Comparison of ENCODE assay signal across 8 mouse cellular contexts in the genomic region with DNA sequence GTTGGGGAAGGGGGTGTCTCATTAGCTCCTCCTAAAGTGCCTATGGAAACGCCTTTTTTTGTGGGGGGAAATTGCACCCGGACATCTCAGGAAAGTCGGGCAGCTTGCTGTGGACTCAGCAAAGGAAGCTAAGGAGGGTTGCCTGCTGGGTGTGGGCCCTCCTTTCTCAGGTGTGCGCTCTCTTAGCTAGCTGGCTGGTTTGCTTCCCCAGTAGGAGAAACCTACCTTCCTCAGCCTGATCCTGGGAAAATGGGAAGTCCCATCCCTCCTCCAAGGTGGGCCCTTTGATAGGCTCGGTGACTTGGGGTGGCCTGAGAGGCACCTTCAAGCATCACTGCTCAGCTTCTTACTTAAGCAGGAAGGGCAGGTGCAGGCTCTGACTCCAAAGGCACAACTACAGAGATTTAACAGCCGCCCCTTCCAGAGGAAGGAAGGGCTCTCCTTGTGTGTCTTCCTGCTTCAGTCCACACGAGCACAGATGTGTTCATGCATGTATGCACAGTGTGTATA. TPM values are rescaled to one million over a fixed set of nuclear protein-coding genes. Genes with fewer than 3 reads are reported as not detected.
DNase-seq lines count a peak whose midpoint lies in the region; ATAC-seq and TF ChIP-seq lines count a peak whose summit lies in the region.

No protein-coding gene starts in this region.

- no peak for TF ChIP-seq POLR2A in brain, embryonic 14.5 days (IDR thresholded peaks at IDR 0.05; ENCODE audit: borderline replicate concordance, extremely low read depth, insufficient read depth, insufficient read length, poor library complexity, severe bottlenecking)

- no peaks in the 10 kb centered on the region for H3K36me3 ChIP-seq in intestine, embryonic 15.5 days
- H3K36me3 ChIP-seq in midbrain, embryonic 11.5 days (ENCODE audit: control insufficient read depth, insufficient read depth, low read length) = no peaks in the 10 kb centered on the region

- no peak for DNase-seq in gastrocnemius, adult 2 months
- no peak for DNase-seq in gastrocnemius, adult 8-10 months (ENCODE audit: low spot score in 2 of 2)
- peak; percentile 41 for DNase-seq in brain, embryonic 14.5 days (ENCODE audit: low read depth)
- DNase-seq in midbrain, embryonic 11.5 days (ENCODE audit: low spot score, missing footprints) = peak; percentile 91
- no peak for DNase-seq in spleen, postnatal 36 days (ENCODE audit: low spot score in 2 of 2)
- DNase-seq in gastrocnemius, postnatal 4 days (ENCODE audit: low spot score in 2 of 2) = no peak
- no peak for DNase-seq in layer of hippocampus, postnatal 14 days (ENCODE audit: low spot score in 2 of 2)

- 7% methylated on average over 7 of the region's 7 CpGs for WGBS in intestine, embryonic 15.5 days
- WGBS in midbrain, embryonic 11.5 days = 8% methylated on average over 7 of the region's 7 CpGs

- no peaks in the 10 kb centered on the region for H3K9me3 ChIP-seq in intestine, embryonic 15.5 days
- no peaks in the 10 kb centered on the region for H3K9me3 ChIP-seq in midbrain, embryonic 11.5 days (ENCODE audit: control insufficient read depth, low read length)

- peak overlapping the region; percentile 74 for H3K4me3 ChIP-seq in gastrocnemius, adult 2 months
- H3K4me3 ChIP-seq in intestine, embryonic 15.5 days (replicated peaks) = peak overlapping the region; percentile 78
- peak overlapping the region; percentile 63 for H3K4me3 ChIP-seq in midbrain, embryonic 11.5 days (ENCODE audit: low read depth, low read length)

- peak overlapping the region; percentile 70 for H3K27ac ChIP-seq in gastrocnemius, adult 2 months
- H3K27ac ChIP-seq in intestine, embryonic 15.5 days = peak overlapping the region; percentile 66; the same call in 1 of the 2 replicates
- no peak overlapping the region for H3K27ac ChIP-seq in midbrain, embryonic 11.5 days (ENCODE audit: low read depth, low read length)

- 0 out of 2 replicates have a peak, but pooled peaks have one; percentile 1 for ATAC-seq in intestine, embryonic 15.5 days
- no peak for ATAC-seq in midbrain, embryonic 11.5 days (ENCODE audit: low FRiP score)

- H3K4me1 ChIP-seq in intestine, embryonic 15.5 days (replicated peaks) = peaks cover 71% of the 10 kb centered on the region
- peaks cover 27% of the 10 kb centered on the region for H3K4me1 ChIP-seq in midbrain, embryonic 11.5 days (ENCODE audit: control insufficient read depth, insufficient read depth, low read length)

- intact Hi-C loops in gastrocnemius, adult 2 months (cut with DNase I) = no loop called here

- no peak for TF ChIP-seq CTCF in gastrocnemius, adult 2 months (IDR thresholded peaks at IDR 0.05)
- TF ChIP-seq CTCF in brain, embryonic 14.5 days (IDR thresholded peaks at IDR 0.05; ENCODE audit: borderline replicate concordance, extremely low read depth, insufficient read depth, insufficient read length) = no peak

- no peaks in the 10 kb centered on the region for H3K27me3 ChIP-seq in intestine, embryonic 15.5 days (replicated peaks)
- peaks cover 2% of the 10 kb centered on the region; the same call in 1 of the 2 replicates for H3K27me3 ChIP-seq in midbrain, embryonic 11.5 days (ENCODE audit: control insufficient read depth, insufficient read depth, low read length)

- peak overlapping the region; percentile 73 for H3K9ac ChIP-seq in intestine, embryonic 15.5 days
- peak overlapping the region; percentile 79 for H3K9ac ChIP-seq in midbrain, embryonic 11.5 days (ENCODE audit: low read length)

- H3K4me2 ChIP-seq in intestine, embryonic 15.5 days (replicated peaks) = peak overlapping the region; percentile 88
- H3K4me2 ChIP-seq in midbrain, embryonic 11.5 days = peak overlapping the region; percentile 95

RNA-seq across cellular contexts. Expression of a gene that starts 0.8 kb away (rescaled TPM):
- total RNA-seq in gastrocnemius, adult 2 months (2021) = 1 to 10 TPM; 1.8 to 3.3 TPM
- 1 to 10 TPM; 1.3 to 2.9 (median 2.1) TPM for total RNA-seq in gastrocnemius, adult 8-10 months (2022)
- 60.9 and 112 TPM in 2 replicates for polyA plus RNA-seq in brain, embryonic 14.5 days (2012; rRNA removed)
- polyA plus RNA-seq in intestine, embryonic 15.5 days (2015; fragmentation: Nextera tagmentation; extraction: Ambion mirVana) = 52.0 and 55.3 TPM in 2 replicates
- polyA plus RNA-seq in midbrain, embryonic 11.5 days (2014; fragmentation: Nextera tagmentation; extraction: Ambion mirVana) = 23.4 and 23.5 TPM in 2 replicates
- total RNA-seq in gastrocnemius, postnatal 4 days (2021) = 1 to 10 TPM; 5.0 to 6.9 TPM
- 10 to 100 TPM; 25.9 to 28.3 TPM for total RNA-seq in layer of hippocampus, postnatal 14 days (2021)

Comparison
In these comparisons a context has a peak if more than half of its experiments do, and no peak if none do; other contexts are left out.
1. DNase-seq: peak in brain, embryonic 14.5 days (single experiment) and midbrain, embryonic 11.5 days (single experiment); none in gastrocnemius, adult 2 months (single experiment), gastrocnemius, adult 8-10 months (0 of 2), spleen, postnatal 36 days (0 of 2), gastrocnemius, postnatal 4 days (0 of 2) and layer of hippocampus, postnatal 14 days (0 of 2).
2. Peak in every context shown above with its lines, with median percentiles within 50 percentile points of each other: H3K4me3 ChIP-seq.